Mouse (Mus musculus): ENCODE results near the gene Rps12-ps3.

Rps12-ps3 gene

DNA sequence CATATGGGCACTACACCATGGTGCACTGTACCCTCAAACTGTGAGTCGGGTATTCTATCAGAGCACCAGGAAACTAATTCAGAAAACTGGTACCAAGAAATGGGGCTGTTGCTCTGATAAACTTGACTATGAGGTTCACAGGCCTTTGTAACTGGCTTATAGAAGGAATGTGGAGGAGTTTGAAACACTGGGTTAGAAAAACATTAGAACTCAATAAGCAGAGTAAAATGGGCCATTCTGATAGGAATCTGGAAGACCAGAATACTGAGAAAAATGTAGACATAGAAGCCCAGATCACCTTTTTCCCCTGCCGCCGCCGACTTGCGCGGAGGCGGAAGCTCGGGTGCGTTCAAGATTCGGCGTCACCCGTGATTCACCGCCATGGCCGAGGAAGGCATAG is at the start of gene Rps12-ps3:
Gene Rps12-ps3 (plus strand): TSS at position 301 of the 400 bp plus-strand sequence.
- DNase-seq = no peak

DNA sequence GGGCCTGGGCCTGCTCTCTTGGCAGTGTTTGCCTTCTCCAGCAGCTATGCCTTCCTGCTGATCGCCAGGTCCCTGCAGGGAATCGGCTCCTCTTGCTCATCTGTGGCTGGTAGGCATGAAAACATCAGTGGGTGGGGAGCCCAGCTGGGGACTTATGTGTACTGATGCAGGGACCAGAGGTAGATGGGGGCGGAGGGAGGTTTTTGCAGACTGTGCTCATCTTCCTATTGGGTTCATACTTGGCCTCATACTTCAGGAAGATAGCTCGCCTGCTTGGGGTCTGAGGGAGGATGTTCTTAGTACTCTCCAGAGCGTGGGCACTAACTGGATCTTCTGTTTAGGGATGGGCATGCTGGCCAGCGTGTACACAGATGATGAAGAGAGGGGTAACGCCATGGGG is 48.9 kb upstream of the Rps12-ps3 start:
- DNase-seq = no peak

DNA sequence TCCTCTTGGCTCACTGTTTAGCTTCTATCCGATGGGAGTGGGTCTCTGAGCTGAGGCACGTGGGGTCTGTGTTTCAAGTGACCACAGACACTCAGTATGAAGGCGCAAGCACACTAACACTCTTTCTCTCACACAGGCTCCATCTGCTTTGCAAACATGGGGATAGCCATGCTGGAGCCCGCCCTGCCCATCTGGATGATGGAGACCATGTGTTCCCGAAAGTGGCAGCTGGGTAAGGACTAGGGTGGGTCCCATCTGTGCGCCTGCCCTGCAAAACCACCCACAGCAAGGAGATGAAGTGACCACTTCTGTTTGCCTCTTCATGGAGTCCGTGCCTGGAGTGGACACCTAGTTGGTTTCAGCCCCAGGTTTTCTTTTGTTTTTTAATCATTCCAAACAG is 45.7 kb upstream of the Rps12-ps3 start:
- DNase-seq = no peak

GRCm38 (mm10) chr19:59280841-59281240 is 41.2 kb upstream of the Rps12-ps3 start:
- no peak for DNase-seq

GRCm38 (mm10) chr19:59282001-59282400 is 40.1 kb upstream of the Rps12-ps3 start:
- no peak for DNase-seq

GRCm38 (mm10) chr19:59289042-59289441 is 33.0 kb upstream of the Rps12-ps3 start:
- no peak for DNase-seq

- DNase-seq = no peak
These were observed 32.3 kb upstream of the Rps12-ps3 start for GRCm38 (mm10) chr19:59289811-59290210.

- no peak for DNase-seq
These were observed 29.8 kb upstream of the Rps12-ps3 start for GRCm38 (mm10) chr19:59292183-59292839.

DNA sequence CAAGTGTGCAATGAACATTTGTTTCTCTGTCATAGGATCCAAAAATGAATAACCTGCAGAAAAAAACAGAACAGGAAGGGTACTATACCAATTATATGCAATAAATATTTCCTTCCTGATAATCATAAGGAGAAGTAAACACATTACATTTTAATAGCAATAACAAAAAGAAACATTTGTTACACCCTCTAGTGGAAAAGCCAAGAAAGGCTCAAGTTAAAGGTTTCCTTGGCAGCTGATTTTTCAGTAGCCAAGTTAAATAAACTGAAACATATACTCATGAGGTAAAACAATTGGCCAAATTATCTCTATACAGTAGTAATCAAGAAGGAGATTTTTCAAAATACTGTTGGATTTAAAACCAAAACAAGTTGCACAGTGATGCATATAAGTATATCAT is 6.8 kb upstream of the Rps12-ps3 start:
- no peak for DNase-seq

DNA sequence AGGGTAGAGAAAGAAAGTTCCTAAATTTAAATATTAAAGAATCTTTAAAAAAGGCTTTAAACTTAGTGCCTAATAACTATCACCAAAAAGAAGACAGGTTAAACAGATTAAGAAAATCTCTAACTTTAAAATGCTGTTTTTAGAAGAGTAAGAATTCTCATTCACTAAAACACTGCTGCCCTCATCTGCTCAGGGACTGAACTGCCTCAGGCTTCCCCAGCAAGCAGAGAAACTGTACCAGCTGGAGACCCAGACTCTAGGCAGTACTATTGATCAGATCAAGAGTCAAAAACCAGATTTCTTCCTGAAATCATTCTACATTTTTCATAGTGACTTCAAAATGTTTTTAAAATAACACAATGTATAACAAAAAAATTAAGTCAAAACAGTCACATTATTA is 5.5 kb upstream of the Rps12-ps3 start:
- DNase-seq = peak; percentile 48

GRCm38 (mm10) chr19:59330816-59331225 is 8.7 kb downstream of the Rps12-ps3 start:
- DNase-seq = no peak

DNA sequence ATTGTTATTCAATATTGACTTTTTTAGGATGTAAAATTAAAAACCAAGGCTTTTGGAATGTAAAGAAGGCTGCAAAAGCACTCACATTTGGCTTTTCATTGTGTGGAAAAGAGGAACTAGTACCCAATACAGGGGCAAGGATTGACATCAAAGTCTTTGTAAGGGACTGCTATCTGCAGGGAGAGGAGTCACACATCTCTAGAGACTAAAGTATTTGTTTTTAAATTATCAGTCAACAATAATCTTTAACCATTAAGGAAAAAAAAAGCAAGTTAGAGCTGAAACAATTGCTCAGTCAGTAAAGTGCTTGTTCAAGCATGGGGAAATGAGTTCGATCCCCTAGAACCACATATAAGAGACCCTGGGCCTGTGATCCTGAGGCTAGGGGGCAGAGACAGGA is 14.6 kb downstream of the Rps12-ps3 start:
- no peak for DNase-seq

GRCm38 (mm10) chr19:59337872-59338681 is 16.0 kb downstream of the Rps12-ps3 start:
- no peak for DNase-seq

DNA sequence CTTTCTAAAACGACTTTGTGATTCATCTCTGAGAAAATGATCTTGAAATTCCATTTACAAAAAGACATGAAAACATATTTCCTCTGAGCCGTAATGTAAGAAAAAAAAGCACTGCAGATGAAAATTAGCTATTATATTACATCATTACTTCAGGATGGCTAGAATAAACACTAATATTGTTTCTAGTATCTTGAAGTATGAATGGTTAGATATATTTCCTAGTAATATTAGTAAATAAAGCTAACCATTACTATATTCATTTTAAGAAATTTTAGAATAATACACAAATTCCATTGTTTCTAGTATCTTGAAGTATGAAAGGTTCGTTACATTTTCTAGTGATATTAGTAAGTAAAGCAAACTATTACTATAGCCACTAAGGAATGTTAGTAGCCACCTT is 17.8 kb downstream of the Rps12-ps3 start:
- DNase-seq = no peak

GRCm38 (mm10) chr19:59342964-59343363 is 20.9 kb downstream of the Rps12-ps3 start:
- DNase-seq = no peak

- peak; percentile 56 for DNase-seq
These were observed 22.2 kb downstream of the Rps12-ps3 start for GRCm38 (mm10) chr19:59344304-59344711.

DNA sequence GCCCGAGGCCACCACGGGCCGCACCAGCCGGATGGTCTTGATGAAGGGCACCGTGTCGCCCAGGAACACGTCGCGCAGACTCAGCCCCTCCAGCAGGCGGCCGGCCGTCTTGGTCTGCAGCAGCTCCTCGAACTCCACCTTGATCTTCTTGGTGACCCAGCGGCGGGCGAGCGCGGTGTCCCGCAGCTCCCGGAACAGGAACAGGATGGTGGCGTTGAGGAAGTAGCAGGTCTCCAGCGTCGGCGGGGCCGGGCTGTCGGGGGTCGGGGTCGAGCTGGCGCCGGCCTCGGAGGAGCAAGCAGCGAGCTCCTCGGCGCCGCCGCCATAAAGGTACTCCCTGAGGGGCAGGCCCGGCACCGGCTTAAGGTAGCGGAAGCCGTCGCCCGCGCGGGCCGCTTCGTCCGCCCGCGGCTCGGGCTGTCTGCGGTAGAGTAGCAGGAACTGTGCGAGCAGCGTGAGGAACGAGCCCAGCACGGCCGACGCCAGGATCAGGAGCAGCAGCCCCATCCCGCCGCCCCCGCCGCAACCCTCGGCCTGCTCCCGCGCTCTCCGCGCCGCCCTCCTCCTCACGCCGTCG is 23.1 kb downstream of the Rps12-ps3 start:
- DNase-seq = peak; percentile 72

GRCm38 (mm10) chr19:59345658-59346283 is 23.7 kb downstream of the Rps12-ps3 start, which contains the start of gene Pdzd8:
Pdzd8 (minus strand) TSS chr19:59345780.
- peak; percentile 93 for DNase-seq

DNA sequence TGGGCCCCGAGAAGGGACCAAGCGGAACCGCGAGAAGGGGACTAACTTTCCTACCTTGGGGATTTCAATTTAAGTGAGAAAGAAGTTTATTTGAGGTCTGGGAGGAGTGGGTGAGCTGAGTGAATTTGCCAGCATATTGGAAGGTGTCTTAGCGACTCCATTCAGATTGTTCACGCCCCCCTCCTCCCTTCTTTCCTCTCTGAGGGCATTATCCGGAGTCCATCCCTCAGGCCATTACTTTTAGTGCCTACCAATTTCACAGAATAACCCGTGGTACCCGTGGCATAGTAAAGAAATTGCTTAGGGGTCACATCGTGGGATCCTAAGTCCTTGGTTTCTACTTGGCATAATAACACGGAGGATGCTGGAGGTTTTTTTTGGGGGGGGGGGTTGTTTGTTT is 24.2 kb downstream of the Rps12-ps3 start:
- no peak for DNase-seq

GRCm38 (mm10) chr19:59349329-59349960 is 27.4 kb downstream of the Rps12-ps3 start:
- no peak for DNase-seq

- DNase-seq = peak; percentile 15
These were observed 28.3 kb downstream of the Rps12-ps3 start for GRCm38 (mm10) chr19:59350273-59350903.

- DNase-seq = no peak
These were observed 29.2 kb downstream of the Rps12-ps3 start for GRCm38 (mm10) chr19:59351151-59351889.
